Mouse (Mus musculus) liver, embryonic 14.5 days (tissue): ENCODE data around the gene Ly6g5c. TPM values are rescaled to one million over a fixed set of nuclear protein-coding genes. Genes with fewer than 3 reads are reported as not detected.
A peak's percentile ranks its signal among the peaks of the same experiment; 100 is the strongest.

Source experiments
- ATAC-seq: fragments of 200-750 bp; cut with Nextera tagmentation; 2 replicates; pipeline ENCODE4 v1.8.0; 2017; ENCODE audit warnings: moderate number of reproducible peaks, mild to moderate bottlenecking, moderate library complexity; ENCODE audit not compliant: insufficient read depth
- DNase-seq, 3 experiments: peaks; one replicate each; pipeline ENCODE4 v3.0.0-alpha.2; 2012 to 2013; ENCODE audit warnings: low read depth in 3 of 3, low spot score in 3 of 3
- H3K27ac ChIP-seq: fragments of 300-500 bp; sonication (generic); 2 replicates; pipeline ENCODE4 v1.5.1; 2014; ENCODE audit warnings: moderate library complexity, mild to moderate bottlenecking, control low read depth, inconsistent platforms
- H3K27me3 ChIP-seq: fragments of 300-500 bp; sonication (generic); 2 replicates; pipeline ENCODE4 v1.6.1; 2014; ENCODE audit warnings: mild to moderate bottlenecking, low read length, moderate library complexity; ENCODE audit not compliant: control insufficient read depth, insufficient read depth
- H3K36me3 ChIP-seq: fragments of 300-500 bp; sonication (generic); replicated peaks from 2 replicates; pipeline ENCODE4 v1.6.1; 2014; ENCODE audit warnings: low read depth; ENCODE audit not compliant: control insufficient read depth, insufficient read depth
- H3K4me1 ChIP-seq, 2 experiments: fragments of 200-500 bp in 1 of 2; fragments of 300-500 bp in 1 of 2; sonication (generic) in 1 of 2; replicated peaks; 2 replicates each; pipeline ENCODE4 v1.6.1; 2012 to 2014; ENCODE audit warnings: antibody characterized with exemption in 1 of 2, inconsistent platforms in 1 of 2, low read length in 1 of 2; ENCODE audit not compliant: control insufficient read depth in 2 of 2, insufficient read depth in 2 of 2
- H3K4me2 ChIP-seq: fragments of 300-500 bp; sonication (generic); 2 replicates; pipeline ENCODE4 v1.6.1; 2014; ENCODE audit warnings: low read depth, mild to moderate bottlenecking, control low read depth, moderate library complexity
- H3K4me3 ChIP-seq, 2 experiments: fragments of 200-500 bp in 1 of 2; fragments of 300-500 bp in 1 of 2; sonication (generic) in 1 of 2; 2 replicates each; pipeline ENCODE4 v1.5.1; 2012 to 2014; ENCODE audit warnings: low read depth in 2 of 2, low read length in 2 of 2, mild to moderate bottlenecking in 2 of 2, control low read depth in 1 of 2, inconsistent platforms in 1 of 2, moderate library complexity in 1 of 2; ENCODE audit not compliant: insufficient read depth in 1 of 2
- H3K9ac ChIP-seq: fragments of 300-500 bp; sonication (generic); replicated peaks from 2 replicates; pipeline ENCODE4 v1.6.1; 2014; ENCODE audit warnings: mild to moderate bottlenecking, control low read depth, moderate library complexity
- H3K9me3 ChIP-seq: fragments of 300-500 bp; sonication (generic); 2 replicates; pipeline ENCODE4 v1.6.1; 2016; ENCODE audit warnings: low read length, mixed read lengths; ENCODE audit not compliant: control insufficient read depth
- CTCF ChIP-seq: IDR thresholded peaks from 2 replicates; pipeline ENCODE4 v1.5.1; 2016; ENCODE audit warnings: antibody characterized with exemption, low read depth, control low read depth
- EP300 ChIP-seq: IDR thresholded peaks from 2 replicates; pipeline ENCODE4 v1.6.1; 2016; ENCODE audit warnings: antibody characterized with exemption, low read depth
- WGBS: fragments of 180-500 bp; shearing (Covaris S2); extraction: QIAGEN DNeasy Blood & Tissue Kit; methylation state at CpG from one replicate; pipeline ENCODE4 v1.1.7; 2014; ENCODE audit not compliant: insufficient replicate concordance; 5-methylcytosine and 5-hydroxymethylcytosine counted together
- polyA plus RNA-seq, 2 experiments: library from polyadenylated mRNA; depleted of rRNA in 1 of 2; stranded (reverse) in 1 of 2; unstranded in 1 of 2; fragments of >200 nt; fragmentation: Nextera tagmentation in 1 of 2; extraction: Ambion mirVana in 1 of 2; gene quantifications; 2 replicates each; pipeline versions ENCODE4 v1.2.1 to v1.2.3; 2012 to 2014

Gene Ly6g5c
- polyA plus RNA-seq, 2 experiments = not detected

DNA sequence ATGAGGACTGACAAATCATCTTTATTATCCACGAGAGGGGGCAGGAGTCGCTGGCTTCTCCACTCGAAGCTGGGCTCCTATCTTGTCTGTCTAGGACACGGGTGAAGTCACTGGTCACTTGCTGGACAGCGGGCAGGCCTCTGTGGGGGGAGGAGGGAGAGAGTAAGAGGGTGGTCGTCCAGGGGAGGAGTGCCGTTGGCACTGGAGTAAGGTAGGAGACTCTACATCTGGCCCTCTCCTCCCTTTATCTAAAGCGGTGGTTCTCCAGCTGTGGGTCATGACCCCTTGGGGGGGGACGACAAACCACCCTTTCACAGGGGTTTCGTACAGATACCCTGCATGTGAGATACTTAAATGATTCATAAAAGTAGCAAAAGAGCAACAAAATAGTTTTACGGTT lies 20.9 kb downstream of the Ly6g5c start:
- Histone ChIP-seq H3K4me1 (peaks cover 7 to 12% of the 10 kb centered on the region in 2 experiments), H3K4me2 (0 out of 2 replicates have a peak overlapping the region, but pooled peaks have one; percentile 13), H3K36me3 (peaks cover 6% of the 10 kb centered on the region), H3K9ac (no peak overlapping the region), H3K27me3 (no peaks in the 10 kb centered on the region), H3K27ac (no peak overlapping the region), H3K4me3 (no peak overlapping the region), H3K9me3 (no peaks in the 10 kb centered on the region)
- WGBS = 68% methylated on average over 11 of the region's 11 CpGs
- TF ChIP-seq CTCF (no peak), EP300 (no peak)
- ATAC-seq = no peak
- no peak for DNase-seq

- WGBS = 69% methylated on average over 8 of the region's 8 CpGs
- H3K4me1 ChIP-seq = peaks cover 3 to 5% of the 10 kb centered on the region in 2 experiments
- no peak overlapping the region for H3K27ac ChIP-seq
Observed at GRCm38 (mm10) chr17:35131038-35131437, 23.0 kb downstream of the Ly6g5c start.

DNA sequence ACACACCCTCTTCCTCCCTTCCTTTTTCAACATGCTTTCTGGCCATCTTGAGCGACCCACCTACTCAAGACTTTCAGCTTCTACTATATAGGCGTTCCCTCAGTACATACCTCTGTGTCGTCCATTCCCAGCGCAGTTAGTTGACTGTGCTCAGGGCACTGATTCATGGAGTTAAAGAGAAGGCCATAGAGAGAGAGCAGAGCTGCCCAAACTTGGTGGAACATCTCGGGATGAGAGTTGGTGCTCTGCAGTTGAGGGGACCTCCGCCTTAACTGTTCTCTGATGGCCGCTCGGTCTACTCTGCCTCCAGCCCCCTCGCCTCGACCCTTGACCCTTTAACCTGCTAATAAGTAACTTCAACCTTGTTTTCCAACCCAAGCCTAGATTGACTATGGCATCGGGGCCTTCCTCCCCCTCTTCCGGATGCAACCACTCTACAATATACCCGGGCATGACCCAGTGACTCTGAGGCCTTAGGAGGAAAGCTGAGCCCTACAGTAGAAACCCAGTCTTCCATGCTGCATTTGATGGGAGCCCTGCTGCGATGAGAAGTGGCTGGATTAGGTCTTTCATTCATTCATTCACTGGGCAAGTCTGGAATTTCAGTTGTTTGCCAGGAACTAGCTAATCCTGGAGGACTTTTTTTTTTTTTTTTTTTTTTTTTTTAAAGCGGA lies 23.6 kb downstream of the Ly6g5c start, which contains the start of gene Apom:
Apom (minus strand) TSS at position 551 of the 674 bp plus-strand sequence.
- 67% methylated on average over 15 of the region's 15 CpGs for WGBS
- TF ChIP-seq CTCF (no peak), EP300 (no peak)
- Histone ChIP-seq H3K27me3 (no peaks in the 10 kb centered on the region), H3K9ac (no peak within 1 kb of the TSS; the same call in 1 of the 2 replicates), H3K4me3 (peak within 1 kb of the TSS; percentile 22 to 63), H3K4me1 (peaks cover 9 to 11% of the 10 kb centered on the region in 2 experiments), H3K9me3 (no peaks in the 10 kb centered on the region), H3K36me3 (no peaks in the 10 kb centered on the region), H3K4me2 (peak within 1 kb of the TSS; percentile 37), H3K27ac (no peak within 1 kb of the TSS)
- no peak for ATAC-seq
- no peak for DNase-seq

More at GRCm38 (mm10) chr17:35131038-35131437, 23.0 kb downstream of the Ly6g5c start:
- Histone ChIP-seq H3K27me3 (no peaks in the 10 kb centered on the region), H3K9me3 (no peaks in the 10 kb centered on the region), H3K4me2 (peak overlapping the region; percentile 37), H3K9ac (no peak overlapping the region; the same call in 1 of the 2 replicates), H3K36me3 (no peaks in the 10 kb centered on the region), H3K4me3 (peak overlapping the region; percentile 22 to 63)
- TF ChIP-seq CTCF (no peak), EP300 (no peak)
- no peak for DNase-seq
- no peak for ATAC-seq

- no peak overlapping the region for H3K9ac ChIP-seq
- no peak overlapping the region for H3K27ac ChIP-seq
- no peaks in the 10 kb centered on the region for H3K9me3 ChIP-seq
- H3K36me3 ChIP-seq = no peaks in the 10 kb centered on the region
- no peak for DNase-seq
- TF ChIP-seq CTCF = no peak
- TF ChIP-seq EP300 = no peak
- H3K4me1 ChIP-seq = peaks cover 9 to 13% of the 10 kb centered on the region in 2 experiments
- H3K4me3 ChIP-seq = no peak overlapping the region
- ATAC-seq = no peak
- H3K4me2 ChIP-seq = no peak overlapping the region
- H3K27me3 ChIP-seq = no peaks in the 10 kb centered on the region
- WGBS = 70% methylated on average over 3 of the region's 3 CpGs
Observed at GRCm38 (mm10) chr17:35132174-35132560, 24.1 kb downstream of the Ly6g5c start.

GRCm38 (mm10) chr17:35133517-35133916 lies 25.4 kb downstream of the Ly6g5c start:
- WGBS = 83% methylated on average over 7 of the region's 7 CpGs
- Histone ChIP-seq H3K4me3 (no peak overlapping the region), H3K36me3 (peaks cover 5% of the 10 kb centered on the region), H3K27ac (no peak overlapping the region), H3K9ac (no peak overlapping the region), H3K9me3 (no peaks in the 10 kb centered on the region), H3K4me2 (peak overlapping the region; percentile 93; the same call in 1 of the 2 replicates), H3K4me1 (peaks cover 10 to 12% of the 10 kb centered on the region in 2 experiments), H3K27me3 (no peaks in the 10 kb centered on the region)
- DNase-seq (no peak), ATAC-seq (no peak)
- TF ChIP-seq EP300 = no peak
- TF ChIP-seq CTCF = no peak
